Comparison of ENCODE assay signal across 8 mouse cellular contexts in genomic region chr11:70021264-70022132, GRCm38 (mm10). TPM values are rescaled to one million over a fixed set of nuclear protein-coding genes. Genes with fewer than 3 reads are reported as not detected.
A peak's percentile ranks its signal among the peaks of the same experiment; 100 is the strongest.
DNase-seq lines count a peak whose midpoint lies in the region; ATAC-seq and TF ChIP-seq lines count a peak whose summit lies in the region.

No protein-coding gene starts in this region.

- ATAC-seq in common myeloid progenitor, adult 5-6 weeks (replicated peaks; ENCODE audit: low read depth, poor library complexity, severe bottlenecking) = peak; percentile 79

- intact Hi-C loops in gastrocnemius, adult 2 months (cut with DNase I) = no loop called here

- H3K4me3 ChIP-seq in gastrocnemius, adult 2 months = peak overlapping the region; percentile 72
- peak overlapping the region; percentile 93 for H3K4me3 ChIP-seq in megakaryocyte, embryonic 14.5 days (replicated peaks)

- peak overlapping the region; percentile 86 for H3K27ac ChIP-seq in gastrocnemius, adult 2 months

- no peaks in the 10 kb centered on the region for H3K36me3 ChIP-seq in megakaryocyte, embryonic 14.5 days (replicated peaks; ENCODE audit: low read length)

- peaks cover 73% of the 10 kb centered on the region for H3K4me1 ChIP-seq in megakaryocyte, embryonic 14.5 days

- no peaks in the 10 kb centered on the region for H3K9me3 ChIP-seq in megakaryocyte, embryonic 14.5 days

- H3K27me3 ChIP-seq in megakaryocyte, embryonic 14.5 days (replicated peaks) = no peaks in the 10 kb centered on the region

- TF ChIP-seq CTCF in gastrocnemius, adult 2 months (IDR thresholded peaks at IDR 0.05) = no peak

- peak; percentile 99 for DNase-seq in ZHBTc4 (ENCODE audit: low read depth, low spot score)
- peak; percentile 98 for DNase-seq in gastrocnemius, adult 2 months
- peak; percentile 91 for DNase-seq in hindlimb bud, embryonic 11.5 days (ENCODE audit: extremely low spot score, low read depth, low spot score)
- DNase-seq in left cerebral cortex, adult 8-10 months (ENCODE audit: low spot score in 2 of 2) = peak; percentile 91 to 98
- peak; percentile 99 for DNase-seq in right cerebral cortex, postnatal 10 days (ENCODE audit: low spot score in 2 of 2)
- DNase-seq in urinary bladder, postnatal 25 days (ENCODE audit: low spot score) = peak; percentile 94

RNA-seq across cellular contexts. Expression of gene Dlg4, which starts 4.8 kb away (rescaled TPM):
- 3.0 and 5.2 TPM in 2 replicates for total RNA-seq in common myeloid progenitor, adult 5-6 weeks (2017)
- total RNA-seq in gastrocnemius, adult 2 months (2021) = 1 to 10 TPM; 3.2 to 5.2 TPM
- 100 to 1,000 TPM; 721 to 849 (median 797) TPM for total RNA-seq in left cerebral cortex, adult 8-10 months (2022)
- 16.1 and 22.0 TPM in 2 replicates for polyA plus RNA-seq in megakaryocyte, embryonic 14.5 days (2012; ENCODE audit: insufficient read depth, low replicate concordance)

RNA-seq across cellular contexts. Expression of gene Acadvl, which starts 6.3 kb away (rescaled TPM):
- total RNA-seq in common myeloid progenitor, adult 5-6 weeks (2017) = 43.7 and 46.0 TPM in 2 replicates
- 100 to 1,000 TPM; 266 to 502 TPM for total RNA-seq in gastrocnemius, adult 2 months (2021)
- 10 to 100 TPM; 57.9 to 68.3 (median 61.2) TPM for total RNA-seq in left cerebral cortex, adult 8-10 months (2022)
- polyA plus RNA-seq in megakaryocyte, embryonic 14.5 days (2012; ENCODE audit: insufficient read depth, low replicate concordance) = 12.7 and 34.2 TPM in 2 replicates

RNA-seq across cellular contexts. Expression of gene Dvl2, which starts 21.1 kb away (rescaled TPM):
- 12.6 and 13.1 TPM in 2 replicates for total RNA-seq in common myeloid progenitor, adult 5-6 weeks (2017)
- total RNA-seq in gastrocnemius, adult 2 months (2021) = 1 to 10 TPM; 3.6 to 5.0 TPM
- total RNA-seq in left cerebral cortex, adult 8-10 months (2022) = 10 to 100 TPM; 28.0 to 36.9 (median 32.9) TPM
- polyA plus RNA-seq in megakaryocyte, embryonic 14.5 days (2012; ENCODE audit: insufficient read depth, low replicate concordance) = 28.6 and 64.4 TPM in 2 replicates

RNA-seq across cellular contexts. Expression of gene Phf23, which starts 25.9 kb away (rescaled TPM):
- 40.9 and 59.2 TPM in 2 replicates for total RNA-seq in common myeloid progenitor, adult 5-6 weeks (2017)
- 10 to 100 TPM; 19.2 to 21.8 TPM for total RNA-seq in gastrocnemius, adult 2 months (2021)
- total RNA-seq in left cerebral cortex, adult 8-10 months (2022) = 10 to 100 TPM; 49.6 to 59.9 (median 51.8) TPM
- polyA plus RNA-seq in megakaryocyte, embryonic 14.5 days (2012; ENCODE audit: insufficient read depth, low replicate concordance) = 24.1 and 85.6 TPM in 2 replicates

RNA-seq across cellular contexts. Expression of gene Gabarap, which starts 30.6 kb away (rescaled TPM):
- 163 and 255 TPM in 2 replicates for total RNA-seq in common myeloid progenitor, adult 5-6 weeks (2017)
- 100 to 1,000 TPM; 194 to 232 TPM for total RNA-seq in gastrocnemius, adult 2 months (2021)
- 100 to 1,000 TPM; 218 to 247 (median 236) TPM for total RNA-seq in left cerebral cortex, adult 8-10 months (2022)
- polyA plus RNA-seq in megakaryocyte, embryonic 14.5 days (2012; ENCODE audit: insufficient read depth, low replicate concordance) = 495 and 977 TPM in 2 replicates

Comparison
In these comparisons a context has a peak if more than half of its experiments do, and no peak if none do; other contexts are left out.
1. Peak in every context shown above with its lines: DNase-seq, ATAC-seq, H3K4me3 ChIP-seq and H3K27ac ChIP-seq.
2. RNA of gene Dlg4, which starts 4.8 kb away (total RNA-seq): 721 to 849 TPM in left cerebral cortex, adult 8-10 months; 3.0 to 5.2 TPM in common myeloid progenitor, adult 5-6 weeks and 3.2 to 5.2 TPM in gastrocnemius, adult 2 months; every median in the first group is over 100 times any median in the second.